Mouse (Mus musculus) erythroid progenitor cell, adult 5-6 weeks (primary cell): ENCODE data around the gene Fthl17f. TPM values are rescaled to one million over a fixed set of nuclear protein-coding genes. Genes with fewer than 3 reads are reported as not detected.
"Not testable (repeated sequence)": the region's sequence is repeated elsewhere in the genome, so short reads cannot be mapped to it uniquely, and the experiment has no call there.

Source experiments
- ATAC-seq: replicated peaks from 2 replicates; pipeline ENCODE4 v1.8.0; 2016; ENCODE audit warnings: moderate number of reproducible peaks, mild to moderate bottlenecking, moderate TSS enrichment, inconsistent platforms; ENCODE audit not compliant: poor library complexity, low FRiP score, severe bottlenecking
- total RNA-seq, 2 experiments: library from RNA; stranded (forward) in 1 of 2; stranded (reverse) in 1 of 2; fragments of 150-400 nt in 1 of 2; fragments of 186-747, 209-891 nt in 1 of 2; gene quantifications; 2 replicates each; pipeline versions ENCODE4 v1.2.3 to v1.2.4; 2015 to 2017; ENCODE audit warnings: low replicate concordance in 2 of 2

Fthl17f gene
- total RNA-seq (2015; ENCODE audit: low replicate concordance) (not detected in 2 replicates), total RNA-seq (2017; ENCODE audit: low replicate concordance) (not detected in 2 replicates)

- not testable (repeated sequence) for ATAC-seq
Measured at GRCm38 (mm10) chrX:9062715-9063114, at the start of gene Fthl17f. Fthl17f (plus strand) TSS chrX:9063015.

- ATAC-seq = no peak
Measured at GRCm38 (mm10) chrX:9016079-9016478, 46.7 kb upstream of the Fthl17f start.

GRCm38 (mm10) chrX:9019481-9019880 is 43.3 kb upstream of the Fthl17f start:
- no peak for ATAC-seq

DNA sequence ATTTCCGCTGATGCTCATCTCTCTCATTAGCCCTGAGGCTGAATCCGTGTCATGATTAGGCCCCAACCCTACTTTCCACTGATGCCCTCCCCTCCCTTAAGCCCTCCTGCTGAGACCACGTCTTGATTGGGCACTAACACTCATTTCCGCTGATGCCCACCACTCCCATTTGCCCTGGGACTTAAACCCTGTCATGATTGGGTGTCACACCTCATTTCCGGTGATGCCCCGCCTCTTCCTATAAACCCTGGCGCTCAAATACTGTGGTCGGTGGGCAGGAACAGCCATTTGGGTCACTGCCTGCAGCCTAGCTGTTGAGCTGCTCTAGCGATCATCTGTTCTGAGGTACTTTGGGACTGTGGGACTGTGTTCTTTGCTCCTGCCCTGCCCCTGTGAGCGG is 29.6 kb upstream of the Fthl17f start, which contains the start of gene Fthl17e:
TSS of gene Fthl17e (plus strand) at position 301 of the 400 bp plus-strand sequence.
- not testable (repeated sequence) for ATAC-seq

DNA sequence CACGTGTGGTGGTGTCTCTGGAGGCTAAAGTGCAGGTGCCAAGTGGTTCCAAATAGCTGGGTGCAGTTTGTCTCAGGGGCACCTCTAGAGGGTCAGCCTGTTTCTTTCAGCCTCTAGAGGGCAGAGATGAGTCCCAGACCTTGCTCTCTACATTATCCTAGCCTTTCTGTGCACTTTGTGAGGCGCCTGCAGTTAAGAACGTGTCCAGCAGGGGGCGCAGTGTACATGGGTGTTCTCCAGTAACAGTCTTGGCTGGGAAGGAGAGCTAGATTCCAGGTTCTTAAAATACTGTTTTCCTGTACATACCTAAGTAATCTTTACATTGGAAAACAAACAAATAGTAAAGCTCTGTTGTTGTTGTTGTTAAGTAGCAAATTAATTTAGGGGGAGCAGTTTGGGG is 21.2 kb upstream of the Fthl17f start:
- ATAC-seq = not testable (repeated sequence)

- not testable (repeated sequence) for ATAC-seq
Measured at GRCm38 (mm10) chrX:9060952-9061351, 1.9 kb upstream of the Fthl17f start.

- ATAC-seq = no peak
Measured at GRCm38 (mm10) chrX:9062101-9062500, 714 bp upstream of the Fthl17f start.

- not testable (repeated sequence) for ATAC-seq
Measured at GRCm38 (mm10) chrX:9077699-9078098, 14.9 kb downstream of the Fthl17f start.

GRCm38 (mm10) chrX:9095066-9095465 is 32.3 kb downstream of the Fthl17f start:
- ATAC-seq = not testable (repeated sequence)

DNA sequence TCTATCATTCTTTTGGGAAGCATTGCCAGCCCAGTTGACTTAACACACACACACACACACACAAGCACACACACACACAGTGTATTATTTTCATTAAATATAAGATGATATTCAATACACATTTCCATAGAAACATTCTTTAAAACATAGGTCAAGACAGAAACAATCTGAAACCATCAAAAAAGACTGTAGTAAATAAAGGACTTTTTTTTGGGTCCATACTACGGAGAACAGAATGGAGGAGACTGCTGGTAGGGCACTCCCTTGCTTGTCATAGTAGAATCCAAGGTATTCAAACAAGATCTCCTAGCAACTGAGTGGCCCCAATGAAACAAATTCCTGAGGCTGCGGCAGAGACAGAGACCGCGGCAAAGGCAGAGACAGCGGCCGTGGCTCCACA is 41.4 kb downstream of the Fthl17f start, which contains the start of gene 4930402K13Rik:
TSS of gene 4930402K13Rik (plus strand) at position 301 of the 400 bp plus-strand sequence.
- no peak for ATAC-seq

DNA sequence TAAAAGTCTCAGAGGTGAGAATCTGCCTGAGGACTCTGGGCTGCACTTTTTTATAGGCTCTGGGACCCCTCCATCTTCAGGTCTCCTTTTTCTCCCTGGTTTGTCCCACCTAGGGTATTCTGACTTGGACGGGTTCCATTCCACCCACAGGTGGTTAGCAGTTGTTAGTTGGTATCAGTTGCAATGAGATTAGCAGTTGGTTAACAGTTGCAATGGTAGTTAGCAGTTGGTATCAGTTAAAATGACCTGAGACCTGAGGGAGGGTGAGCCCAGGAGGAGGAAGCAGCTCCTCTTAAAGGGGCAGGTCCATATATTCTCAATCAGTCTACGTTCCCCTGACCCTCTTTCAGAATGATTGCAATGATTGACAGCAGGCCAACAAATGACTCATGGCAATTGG is 47.6 kb downstream of the Fthl17f start:
- no peak for ATAC-seq

Other genes with a start within 250 kb of the Fthl17f start
- not detected in 2 replicates for gene Gm6592, start 219.0 kb upstream of the Fthl17f start, total RNA-seq (2015; ENCODE audit: low replicate concordance)
- gene Gm6592, start 219.0 kb upstream of the Fthl17f start, total RNA-seq (2017; ENCODE audit: low replicate concordance) = not detected in 2 replicates
- gene Gm5751, start 188.8 kb upstream of the Fthl17f start, total RNA-seq (2015; ENCODE audit: low replicate concordance) = not detected in 2 replicates
- not detected in 2 replicates for gene Gm5751, start 188.8 kb upstream of the Fthl17f start, total RNA-seq (2017; ENCODE audit: low replicate concordance)
- gene B630019K06Rik, start 170.6 kb upstream of the Fthl17f start, total RNA-seq (2015; ENCODE audit: low replicate concordance) = not detected in 2 replicates
- gene B630019K06Rik, start 170.6 kb upstream of the Fthl17f start, total RNA-seq (2017; ENCODE audit: low replicate concordance) = not detected in 2 replicates
- gene Fthl17b, start 100.0 kb upstream of the Fthl17f start, total RNA-seq (2015; ENCODE audit: low replicate concordance) = not detected in 2 replicates
- not detected in 2 replicates for gene Fthl17b, start 100.0 kb upstream of the Fthl17f start, total RNA-seq (2017; ENCODE audit: low replicate concordance)
- gene Fthl17c, start 86.5 kb upstream of the Fthl17f start, total RNA-seq (2015; ENCODE audit: low replicate concordance) = not detected in 2 replicates
- not detected in 2 replicates for gene Fthl17c, start 86.5 kb upstream of the Fthl17f start, total RNA-seq (2017; ENCODE audit: low replicate concordance)
- not detected in 2 replicates for gene Fthl17d, start 76.3 kb upstream of the Fthl17f start, total RNA-seq (2015; ENCODE audit: low replicate concordance)
- gene Fthl17d, start 76.3 kb upstream of the Fthl17f start, total RNA-seq (2017; ENCODE audit: low replicate concordance) = not detected in 2 replicates
- not detected in 2 replicates for gene Fthl17e, start 29.5 kb upstream of the Fthl17f start, total RNA-seq (2015; ENCODE audit: low replicate concordance)
- not detected in 2 replicates for gene Fthl17e, start 29.5 kb upstream of the Fthl17f start, total RNA-seq (2017; ENCODE audit: low replicate concordance)
- gene 4930402K13Rik, start 41.5 kb downstream of the Fthl17f start, total RNA-seq (2015; ENCODE audit: low replicate concordance) = not detected in 2 replicates
- not detected in 2 replicates for gene 4930402K13Rik, start 41.5 kb downstream of the Fthl17f start, total RNA-seq (2017; ENCODE audit: low replicate concordance)
- gene Lancl3, start 136.9 kb downstream of the Fthl17f start, total RNA-seq (2015; ENCODE audit: low replicate concordance) = not detected in 2 replicates
- gene Lancl3, start 136.9 kb downstream of the Fthl17f start, total RNA-seq (2017; ENCODE audit: low replicate concordance) = 0.51 TPM in 1 of 2 replicates, not detected in the other
- 1.3 and 2.5 TPM in 2 replicates for gene Gm14862, start 193.9 kb downstream of the Fthl17f start, total RNA-seq (2015; ENCODE audit: low replicate concordance)
- gene Gm14862, start 193.9 kb downstream of the Fthl17f start, total RNA-seq (2017; ENCODE audit: low replicate concordance) = 0.45 and 1.0 TPM in 2 replicates
- gene Xk, start 209.7 kb downstream of the Fthl17f start, total RNA-seq (2015; ENCODE audit: low replicate concordance) = 121 and 139 TPM in 2 replicates
- gene Xk, start 209.7 kb downstream of the Fthl17f start, total RNA-seq (2017; ENCODE audit: low replicate concordance) = 73.2 and 74.3 TPM in 2 replicates
- not detected in 2 replicates for gene H2al1m, start 220.7 kb downstream of the Fthl17f start, total RNA-seq (2015; ENCODE audit: low replicate concordance)
- 13.9 TPM in 1 of 2 replicates, not detected in the other for gene H2al1m, start 220.7 kb downstream of the Fthl17f start, total RNA-seq (2017; ENCODE audit: low replicate concordance)